In genomic region chr10:91543167-91543918, GRCm38 (mm10) we compare ENCODE assay signal across 31 mouse cellular contexts.
"Had no signal": no experiment of that assay in that cellular context is flagged by ENCODE, and none has a peak within 500 bp of the region (broad histone marks: within the 10 kb centered on the region; RNA-seq: fewer than 3 reads in every experiment).

No protein-coding gene starts in this region.

- H3K9me3 ChIP-seq: limb, embryonic 12.5 days; limb, embryonic 13.5 days; limb, embryonic 15.5 days; liver, embryonic 12.5 days; liver, embryonic 13.5 days; liver, embryonic 15.5 days; lung, embryonic 15.5 days; midbrain, embryonic 10.5 days; midbrain, embryonic 12.5 days; midbrain, embryonic 13.5 days; midbrain, embryonic 15.5 days; neural tube, embryonic 12.5 days; neural tube, embryonic 13.5 days had no signal

- DNase-seq: left cerebral cortex, postnatal 4 days; liver; liver, embryonic 13.5 days; liver, postnatal 0 days; lung, adult 18-20 months; lung, adult 2 months; lung, embryonic 14.5 days; lung, postnatal 10 days; lung, postnatal 14 days; lung, postnatal 36 days; lung, postnatal 4 days; midbrain, embryonic 14.5 days had no signal

- H3K27ac ChIP-seq: left cerebral cortex, adult 2 months; limb, embryonic 12.5 days; limb, embryonic 13.5 days; limb, embryonic 15.5 days; liver, embryonic 12.5 days; liver, embryonic 13.5 days; liver, embryonic 14.5 days; liver, embryonic 15.5 days; lung, embryonic 15.5 days; macrophage; midbrain, embryonic 15.5 days; neural tube, embryonic 12.5 days; neural tube, embryonic 13.5 days had no signal

- H3K36me3 ChIP-seq: limb, embryonic 12.5 days; limb, embryonic 13.5 days; limb, embryonic 15.5 days; liver, embryonic 12.5 days; liver, embryonic 13.5 days; liver, embryonic 15.5 days; lung, embryonic 15.5 days; midbrain, embryonic 10.5 days; midbrain, embryonic 12.5 days; midbrain, embryonic 13.5 days; midbrain, embryonic 15.5 days; neural tube, embryonic 12.5 days; neural tube, embryonic 13.5 days had no signal

- H3K27me3 ChIP-seq: liver, embryonic 12.5 days; liver, embryonic 13.5 days; liver, embryonic 15.5 days; lung, embryonic 15.5 days; megakaryocyte, embryonic 14.5 days; midbrain, embryonic 12.5 days; midbrain, embryonic 13.5 days; midbrain, embryonic 15.5 days; neural tube, embryonic 12.5 days; neural tube, embryonic 13.5 days had no signal

- H3K9ac ChIP-seq: limb, embryonic 12.5 days; limb, embryonic 13.5 days; limb, embryonic 15.5 days; liver, embryonic 12.5 days; liver, embryonic 13.5 days; liver, embryonic 14.5 days; liver, embryonic 15.5 days; liver, postnatal 0 days; lung, embryonic 14.5 days; lung, embryonic 15.5 days; midbrain, embryonic 12.5 days; midbrain, embryonic 13.5 days; midbrain, embryonic 15.5 days; neural tube, embryonic 12.5 days; neural tube, embryonic 13.5 days had no signal

- H3K4me1 ChIP-seq: limb, embryonic 15.5 days; liver, embryonic 12.5 days; liver, embryonic 13.5 days; liver, embryonic 15.5 days; lung, embryonic 15.5 days; megakaryocyte, embryonic 14.5 days had no signal

- H3K4me2 ChIP-seq: limb, embryonic 12.5 days; limb, embryonic 13.5 days; limb, embryonic 15.5 days; liver, embryonic 11.5 days; liver, embryonic 12.5 days; liver, embryonic 13.5 days; liver, embryonic 15.5 days; lung, embryonic 14.5 days; lung, embryonic 15.5 days; midbrain, embryonic 12.5 days; midbrain, embryonic 13.5 days; midbrain, embryonic 15.5 days; neural tube, embryonic 12.5 days; neural tube, embryonic 13.5 days had no signal

- H3K4me3 ChIP-seq: left cerebral cortex, adult 2 months; limb, embryonic 12.5 days; limb, embryonic 13.5 days; limb, embryonic 15.5 days; liver, embryonic 12.5 days; liver, embryonic 13.5 days; liver, embryonic 15.5 days; lung, embryonic 15.5 days; megakaryocyte, embryonic 14.5 days; midbrain, embryonic 10.5 days; midbrain, embryonic 12.5 days; midbrain, embryonic 13.5 days; midbrain, embryonic 15.5 days; myocyte; neural tube, embryonic 12.5 days; neural tube, embryonic 13.5 days had no signal

- ATAC-seq: liver, embryonic 12.5 days; liver, postnatal 0 days; lung, postnatal 0 days had no signal
